Mouse (Mus musculus) small intestine, adult 2 months (tissue): ENCODE data around the gene Olfr59. TPM values are rescaled to one million over a fixed set of nuclear protein-coding genes. Genes with fewer than 3 reads are reported as not detected.

Source experiments
- H3K27ac ChIP-seq: fragments of 200-500 bp; 2 replicates; pipeline ENCODE4 v1.5.1; 2012; ENCODE audit warnings: low read depth, low read length, control low read depth, inconsistent platforms; ENCODE audit not compliant: insufficient read depth
- H3K27me3 ChIP-seq: fragments of 200-500 bp; 2 replicates; pipeline ENCODE4 v1.6.1; 2012; ENCODE audit warnings: mild to moderate bottlenecking, moderate library complexity, low read length, inconsistent platforms; ENCODE audit not compliant: control insufficient read depth, insufficient read depth
- H3K36me3 ChIP-seq: fragments of 200-500 bp; 2 replicates; pipeline ENCODE4 v1.6.1; 2012; ENCODE audit warnings: mild to moderate bottlenecking, low read length, control low read depth, inconsistent platforms; ENCODE audit not compliant: control insufficient read depth, insufficient read depth
- H3K4me1 ChIP-seq: fragments of 200-500 bp; 2 replicates; pipeline ENCODE4 v1.6.1; 2012; ENCODE audit warnings: low read length, inconsistent platforms, mixed read lengths; ENCODE audit not compliant: control insufficient read depth, insufficient read depth, insufficient read length
- H3K4me3 ChIP-seq: fragments of 200-500 bp; 2 replicates; pipeline ENCODE4 v1.5.1; 2012; ENCODE audit warnings: low read depth, mild to moderate bottlenecking, control low read depth, inconsistent platforms, low read length, moderate library complexity
- CTCF ChIP-seq: fragments of 200-500 bp; IDR thresholded peaks from 2 replicates; pipeline ENCODE4 v1.5.1; 2012; ENCODE audit warnings: low read depth, mild to moderate bottlenecking, control low read depth, inconsistent platforms, low read length, moderate library complexity, mixed read lengths; ENCODE audit not compliant: insufficient replicate concordance, insufficient read length; ENCODE audit errors: extremely low read depth
- POLR2A ChIP-seq: fragments of 200-500 bp; IDR thresholded peaks from 2 replicates; pipeline ENCODE4 v1.6.1; 2012; ENCODE audit warnings: low read depth, mild to moderate bottlenecking, control low read depth, inconsistent platforms, low read length, moderate library complexity
- WGBS: fragments of 180-500 bp; shearing (Covaris S2); methylation state at CpG from one replicate; pipeline ENCODE4 v1.1.7; 2018; 5-methylcytosine and 5-hydroxymethylcytosine counted together
- polyA plus RNA-seq: library from polyadenylated mRNA; depleted of rRNA; stranded (reverse); fragments of >200 nt; gene quantifications from 2 replicates; pipeline ENCODE4 v1.2.3, GENCODE M21; 2012; rRNA removed

The Olfr59 gene
- not detected in 2 replicates for polyA plus RNA-seq

DNA sequence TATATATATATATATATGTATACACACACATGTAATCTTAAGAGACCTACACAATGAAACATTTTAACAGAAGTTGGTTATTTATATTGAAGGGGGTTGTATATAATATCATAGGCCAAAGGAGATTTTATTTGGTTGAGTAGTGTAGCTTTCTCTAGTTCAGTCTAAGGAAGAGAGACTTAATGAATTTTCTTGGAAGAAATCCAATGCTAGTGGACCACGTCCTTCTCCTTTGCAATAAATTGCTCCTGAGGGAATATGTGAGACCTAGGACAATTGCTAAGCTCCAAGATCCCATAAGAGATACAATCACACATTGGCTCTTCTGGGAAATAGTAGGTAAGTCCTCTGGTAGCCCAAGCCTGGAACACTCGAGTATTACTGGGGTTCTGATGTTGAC is at the start of gene Olfr59:
Gene Olfr59 (plus strand): TSS at position 301 of the 400 bp plus-strand sequence.
- TF ChIP-seq CTCF: no peak
- no peak for TF ChIP-seq POLR2A
- Histone ChIP-seq H3K36me3 (no peaks in the 10 kb centered on the region), H3K27ac (no peak within 1 kb of the TSS), H3K4me1 (no peaks in the 10 kb centered on the region), H3K4me3 (no peak within 1 kb of the TSS), H3K27me3 (no peaks in the 10 kb centered on the region)
- WGBS: 27% methylated on average over 2 of the region's 2 CpGs

DNA sequence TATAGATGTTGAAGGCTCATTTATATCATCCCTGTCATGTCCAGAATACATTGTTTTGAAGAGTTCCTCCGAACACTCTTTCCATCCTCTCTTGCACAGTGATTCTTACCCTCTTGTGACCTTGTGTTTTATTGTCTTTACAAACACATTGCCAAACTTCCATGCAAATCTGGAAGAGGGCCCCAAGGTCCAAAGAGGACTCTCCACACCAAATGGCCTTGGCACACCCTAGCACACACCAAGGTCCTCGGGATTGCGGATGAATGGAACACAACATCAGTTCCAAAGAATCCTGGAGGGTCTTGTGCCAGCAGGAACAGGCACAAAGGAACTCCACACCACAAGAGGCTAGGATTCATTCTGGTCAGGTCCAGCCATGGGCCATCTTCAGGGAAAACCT is 42.3 kb upstream of the Olfr59 start:
- Histone ChIP-seq H3K36me3 (no peaks in the 10 kb centered on the region), H3K4me1 (no peaks in the 10 kb centered on the region), H3K27ac (no peak overlapping the region), H3K27me3 (no peaks in the 10 kb centered on the region), H3K4me3 (no peak overlapping the region)
- TF ChIP-seq POLR2A (no peak), CTCF (no peak)
- WGBS: 78% methylated on average over 3 of the region's 3 CpGs

DNA sequence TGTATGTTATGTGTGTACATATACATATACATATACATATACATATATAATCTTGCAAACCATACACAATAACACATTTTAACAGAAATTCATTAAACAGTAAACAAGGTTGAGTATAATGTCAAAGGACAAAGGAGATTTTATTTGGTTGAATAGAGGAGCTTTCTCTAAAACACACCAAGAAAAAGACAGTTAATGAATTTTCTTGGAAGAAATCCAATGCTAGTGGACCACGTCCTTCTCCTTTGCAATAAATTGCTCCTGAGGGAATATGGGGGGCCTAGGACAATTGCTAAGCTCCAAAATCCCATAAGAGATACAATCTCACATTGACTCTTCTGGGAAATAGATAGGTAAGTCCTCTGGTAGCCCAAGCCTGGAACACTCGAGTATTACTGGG is 24.0 kb upstream of the Olfr59 start, which contains the start of gene Olfr406:
Gene Olfr406 (plus strand): TSS at position 301 of the 400 bp plus-strand sequence.
- TF ChIP-seq CTCF (no peak), POLR2A (no peak)
- H3K27me3 ChIP-seq: no peaks in the 10 kb centered on the region
- H3K27ac ChIP-seq: no peak within 1 kb of the TSS
- no peaks in the 10 kb centered on the region for H3K36me3 ChIP-seq
- H3K4me1 ChIP-seq: no peaks in the 10 kb centered on the region
- WGBS: 26% methylated on average over 2 of the region's 2 CpGs
- no peak within 1 kb of the TSS for H3K4me3 ChIP-seq

DNA sequence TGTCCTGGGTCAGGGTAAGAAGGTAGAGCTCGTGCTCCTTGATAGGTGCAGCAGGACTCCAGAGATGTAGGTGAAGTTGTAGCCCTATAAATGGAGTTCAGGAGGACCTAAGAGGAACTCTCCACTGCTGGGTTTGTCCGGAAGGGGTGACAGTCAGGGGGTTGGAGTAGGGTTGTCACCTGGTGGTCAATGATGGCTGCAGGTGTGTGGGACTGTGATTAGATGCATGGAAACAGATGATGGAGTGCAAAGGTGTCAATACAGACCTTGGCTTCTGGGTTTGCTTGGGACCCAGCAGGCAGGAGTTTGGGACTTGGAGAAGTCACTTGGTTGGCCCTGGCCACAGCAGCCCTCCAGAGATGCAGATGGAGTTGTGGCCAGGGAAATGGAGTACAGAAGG is 3.7 kb downstream of the Olfr59 start:
- no peak for TF ChIP-seq POLR2A
- no peak for TF ChIP-seq CTCF
- WGBS: 66% methylated on average over 2 of the region's 2 CpGs

DNA sequence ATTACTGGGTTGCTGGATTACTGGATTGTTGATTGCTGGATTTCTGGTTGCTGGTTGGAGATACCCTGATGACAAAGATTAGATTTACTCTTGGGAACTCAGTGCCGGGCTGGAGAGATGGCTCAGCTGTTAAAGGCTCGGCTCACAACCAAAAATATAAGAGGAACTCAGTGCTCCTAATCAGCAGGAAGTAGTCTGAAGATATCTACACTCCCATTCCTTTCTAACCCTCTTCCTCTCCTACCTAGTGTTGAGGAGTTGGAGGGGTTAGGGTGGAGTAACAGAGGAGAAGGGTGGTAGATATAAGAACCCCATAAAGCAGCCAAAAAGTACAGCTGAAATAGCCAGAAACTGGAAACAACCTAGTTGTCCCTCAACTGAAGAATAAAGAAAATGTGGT is 42.5 kb downstream of the Olfr59 start:
- TF ChIP-seq POLR2A: no peak
- TF ChIP-seq CTCF: no peak
- no peak overlapping the region for H3K4me3 ChIP-seq
- WGBS: 49% methylated on average over 2 of the region's 2 CpGs

More for the DNA sequence above, 3.7 kb downstream of the Olfr59 start:
- Histone ChIP-seq H3K4me1 (no peaks in the 10 kb centered on the region), H3K4me3 (no peak overlapping the region), H3K36me3 (no peaks in the 10 kb centered on the region), H3K27ac (no peak overlapping the region), H3K27me3 (no peaks in the 10 kb centered on the region)

DNA sequence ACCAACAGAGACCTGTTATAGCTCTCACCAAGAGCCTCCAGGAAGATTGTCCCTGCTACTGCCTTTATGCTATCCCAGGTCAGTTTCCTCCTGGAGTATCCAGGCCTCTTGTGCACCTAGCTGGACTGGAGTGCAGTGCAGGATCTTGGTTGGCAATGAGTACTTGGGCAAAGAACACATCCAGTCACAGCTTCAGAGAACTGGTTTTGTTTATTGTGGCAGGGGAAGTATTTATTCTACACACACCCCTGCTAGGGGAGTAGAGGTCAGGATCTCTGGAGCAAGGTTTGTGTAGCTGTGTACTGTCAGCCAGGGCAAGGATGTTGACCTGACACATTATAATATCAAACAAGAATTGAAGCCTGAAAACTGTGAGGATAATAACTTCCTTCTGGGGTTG is 45.2 kb downstream of the Olfr59 start:
- Histone ChIP-seq H3K27ac (no peak overlapping the region), H3K27me3 (no peaks in the 10 kb centered on the region), H3K4me1 (no peaks in the 10 kb centered on the region), H3K4me3 (no peak overlapping the region), H3K36me3 (no peaks in the 10 kb centered on the region)
- no peak for TF ChIP-seq CTCF
- no peak for TF ChIP-seq POLR2A

More for the DNA sequence above, 42.5 kb downstream of the Olfr59 start:
- no peak overlapping the region for H3K27ac ChIP-seq
- H3K36me3 ChIP-seq: no peaks in the 10 kb centered on the region
- H3K4me1 ChIP-seq: no peaks in the 10 kb centered on the region
- H3K27me3 ChIP-seq: no peaks in the 10 kb centered on the region

DNA sequence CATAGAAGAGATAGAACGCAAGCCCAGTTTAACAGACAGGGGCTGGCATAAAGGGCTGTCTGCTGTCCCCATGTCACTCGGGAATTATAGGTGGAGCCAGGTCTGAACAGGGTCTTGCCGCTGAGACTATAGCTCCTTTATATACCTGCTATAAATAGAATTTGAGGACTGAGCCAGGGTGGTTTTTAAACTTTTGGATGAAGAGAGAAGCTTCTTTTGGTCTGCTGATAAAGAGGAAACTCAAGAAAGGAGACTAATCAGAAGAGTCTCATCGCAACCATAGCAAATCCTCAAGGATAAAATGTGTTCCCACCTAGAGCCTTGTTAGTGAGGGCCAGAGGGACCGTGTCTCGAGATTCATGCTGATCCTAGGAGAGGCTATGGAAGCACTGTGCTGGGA is 54.4 kb downstream of the Olfr59 start, which contains the start of gene Olfr410:
Gene Olfr410 (minus strand): TSS at position 101 of the 400 bp plus-strand sequence.
- 86% methylated on average over 6 of the region's 6 CpGs for WGBS
- no peaks in the 10 kb centered on the region for H3K27me3 ChIP-seq
- H3K4me1 ChIP-seq: no peaks in the 10 kb centered on the region
- no peak within 1 kb of the TSS for H3K4me3 ChIP-seq
- H3K36me3 ChIP-seq: no peaks in the 10 kb centered on the region
- TF ChIP-seq POLR2A (no peak), CTCF (no peak)
- H3K27ac ChIP-seq: no peak within 1 kb of the TSS

Other genes starting within 250 kb of the Olfr59 start
- gene Olfr139, start 227.2 kb upstream of the Olfr59 start, polyA plus RNA-seq: not detected in 2 replicates
- not detected in 2 replicates for gene Olfr399, start 227.1 kb upstream of the Olfr59 start, polyA plus RNA-seq
- gene Zfp616, start 213.8 kb upstream of the Olfr59 start, polyA plus RNA-seq: not detected in 2 replicates
- gene Olfr401, start 170.0 kb upstream of the Olfr59 start, polyA plus RNA-seq: not detected in 2 replicates
- gene Olfr402, start 130.2 kb upstream of the Olfr59 start, polyA plus RNA-seq: not detected in 2 replicates
- gene Olfr403, start 97.5 kb upstream of the Olfr59 start, polyA plus RNA-seq: not detected in 2 replicates
- not detected in 2 replicates for gene Olfr43, start 72.4 kb upstream of the Olfr59 start, polyA plus RNA-seq
- not detected in 2 replicates for gene Olfr406, start 23.9 kb upstream of the Olfr59 start, polyA plus RNA-seq
- gene Olfr410, start 54.3 kb downstream of the Olfr59 start, polyA plus RNA-seq: not detected in 2 replicates
- gene Olfr411, start 68.9 kb downstream of the Olfr59 start, polyA plus RNA-seq: not detected in 2 replicates
- gene Olfr412, start 78.3 kb downstream of the Olfr59 start, polyA plus RNA-seq: not detected in 2 replicates